Mouse (Mus musculus): ENCODE results near the gene Sh3gl1. TPM values are rescaled to one million over a fixed set of nuclear protein-coding genes. Genes with fewer than 3 reads are reported as not detected.

The Sh3gl1 gene
- total RNA-seq, 2 experiments from 2014 or later, result 9.9 to 10.6 TPM

- DNase-seq, result peak in 1 of 2 experiments; percentile 15
- intact Hi-C loops (cut with DNase I), result no loop called here
Measured at GRCm38 (mm10) chr17:56023386-56023785, 13.0 kb downstream of the Sh3gl1 start.

- intact Hi-C loops (cut with DNase I), result no loop called here
- DNase-seq, result peak in 1 of 2 experiments; percentile 12
Measured at GRCm38 (mm10) chr17:56022989-56023290, 13.5 kb downstream of the Sh3gl1 start.

- intact Hi-C loops (cut with DNase I), result no loop called here
- no peak for DNase-seq
Measured at GRCm38 (mm10) chr17:56022131-56022988, 14.1 kb downstream of the Sh3gl1 start.

DNA sequence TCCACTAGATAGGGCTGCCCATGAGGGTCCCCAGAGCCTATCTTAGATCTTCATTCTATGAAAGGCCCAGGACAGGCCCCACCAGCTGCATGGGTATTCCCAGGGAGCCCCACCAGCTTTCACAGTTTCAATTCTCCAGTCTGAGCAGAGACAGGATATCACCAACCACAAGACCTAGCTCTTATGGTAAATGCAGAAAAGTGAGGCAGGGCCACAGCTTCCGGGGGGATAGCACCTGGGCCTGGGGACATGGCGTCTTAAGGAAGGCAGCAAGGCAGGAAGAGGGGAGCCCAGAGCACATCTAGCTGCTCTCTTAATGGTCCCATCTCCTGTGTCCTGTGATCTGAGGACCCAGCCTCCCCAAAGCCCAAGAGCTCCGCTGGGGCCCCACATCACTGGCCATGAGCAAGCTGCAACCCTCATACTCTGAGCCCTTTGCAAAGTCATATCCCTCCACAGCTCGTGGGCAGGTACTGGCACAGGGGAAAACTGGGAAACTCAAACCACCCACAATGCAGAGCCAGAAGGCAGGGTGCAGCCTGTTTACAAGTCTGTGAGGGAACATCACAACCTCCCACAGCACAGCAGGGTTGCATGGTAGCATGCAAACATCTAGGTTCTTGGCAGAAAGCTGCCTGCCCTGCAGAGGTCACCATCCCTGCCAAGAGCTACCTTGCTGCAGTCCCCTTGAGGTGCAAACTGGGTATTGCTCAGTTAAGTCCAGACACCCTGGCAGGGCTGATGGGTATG lies 15.1 kb downstream of the Sh3gl1 start:
- peak in 1 of 2 experiments; percentile 14 for DNase-seq
- intact Hi-C loops (cut with DNase I), result no loop called here

DNA sequence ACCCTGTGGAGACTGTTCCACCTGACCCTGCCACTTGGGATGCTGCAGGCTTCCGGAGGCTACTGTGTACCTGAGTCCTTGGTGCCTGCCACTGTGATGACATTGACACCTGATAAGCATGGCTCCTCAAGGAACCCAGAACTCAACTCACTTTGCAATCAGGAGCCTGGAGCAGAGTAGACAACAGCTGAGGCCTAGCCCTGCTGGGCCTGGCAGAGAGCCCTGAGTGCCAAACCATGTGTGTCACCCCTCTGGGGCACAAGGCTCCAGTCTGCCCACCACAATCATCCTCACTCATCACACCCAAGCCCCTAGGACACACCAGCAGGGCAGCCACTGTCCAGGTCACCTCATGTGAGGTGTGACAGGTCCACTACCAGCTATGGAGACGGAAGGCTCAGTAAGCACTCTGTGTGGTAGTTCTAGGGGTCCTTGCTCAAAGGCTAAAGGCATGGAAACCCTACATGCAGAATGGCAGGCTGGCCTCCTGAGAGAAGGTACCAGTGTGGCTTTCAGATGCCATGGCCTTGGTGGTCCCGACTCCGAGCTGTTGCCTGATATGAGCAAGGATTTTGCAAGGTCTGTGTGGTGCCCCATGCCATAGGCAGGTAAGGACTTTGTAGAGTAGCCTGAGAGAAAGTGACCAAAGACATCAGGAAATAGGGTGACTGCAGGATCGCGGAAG lies 15.9 kb downstream of the Sh3gl1 start:
- DNase-seq, result no peak
- intact Hi-C loops (cut with DNase I), result no loop called here

- DNase-seq, result peak in 1 of 2 experiments; percentile 23
- intact Hi-C loops (cut with DNase I), result no loop called here
Measured at GRCm38 (mm10) chr17:56018347-56019131, 17.9 kb downstream of the Sh3gl1 start.

GRCm38 (mm10) chr17:56017848-56018247 lies 18.6 kb downstream of the Sh3gl1 start:
- peak in 1 of 2 experiments; percentile 14 for DNase-seq
- intact Hi-C loops (cut with DNase I), result no loop called here

GRCm38 (mm10) chr17:56016793-56017785 lies 19.3 kb downstream of the Sh3gl1 start:
- no peak for DNase-seq
- intact Hi-C loops (cut with DNase I), result no loop called here

DNA sequence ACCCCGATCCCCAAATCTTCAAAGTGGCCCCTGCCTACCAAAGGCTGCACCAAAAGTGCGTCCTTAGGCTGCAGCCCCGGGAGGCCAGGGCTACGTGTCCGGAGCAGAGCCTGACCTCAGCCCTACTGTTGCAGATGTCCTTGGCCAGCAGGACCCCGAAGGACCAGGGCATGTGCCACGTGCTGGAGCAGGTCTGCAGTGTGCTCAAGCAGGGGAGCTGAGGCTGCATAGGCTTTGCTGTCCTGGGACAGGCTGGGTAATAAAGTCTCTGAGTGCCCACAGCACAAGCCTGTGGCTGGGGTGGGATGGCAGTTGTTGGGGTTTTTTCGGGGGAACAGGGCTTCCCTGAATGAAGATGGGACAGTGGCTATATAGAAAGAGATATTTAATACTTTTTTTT lies 20.1 kb downstream of the Sh3gl1 start:
- intact Hi-C loops (cut with DNase I), result no loop called here
- no peak for DNase-seq

- no peak for DNase-seq
- intact Hi-C loops (cut with DNase I), result no loop called here
Measured at GRCm38 (mm10) chr17:56015293-56015692, 21.1 kb downstream of the Sh3gl1 start.

- DNase-seq, result no peak
- intact Hi-C loops (cut with DNase I), result no loop called here
Measured at GRCm38 (mm10) chr17:56011441-56011840, 25.0 kb downstream of the Sh3gl1 start.

- intact Hi-C loops (cut with DNase I), result loop anchor here (1.0 kb wide), 1 partner anchor 35 kb away; no protein-coding TSS in a partner anchor
- DNase-seq, result peak; percentile 76 to 81
Measured at GRCm38 (mm10) chr17:56010681-56011080, 25.8 kb downstream of the Sh3gl1 start.

DNA sequence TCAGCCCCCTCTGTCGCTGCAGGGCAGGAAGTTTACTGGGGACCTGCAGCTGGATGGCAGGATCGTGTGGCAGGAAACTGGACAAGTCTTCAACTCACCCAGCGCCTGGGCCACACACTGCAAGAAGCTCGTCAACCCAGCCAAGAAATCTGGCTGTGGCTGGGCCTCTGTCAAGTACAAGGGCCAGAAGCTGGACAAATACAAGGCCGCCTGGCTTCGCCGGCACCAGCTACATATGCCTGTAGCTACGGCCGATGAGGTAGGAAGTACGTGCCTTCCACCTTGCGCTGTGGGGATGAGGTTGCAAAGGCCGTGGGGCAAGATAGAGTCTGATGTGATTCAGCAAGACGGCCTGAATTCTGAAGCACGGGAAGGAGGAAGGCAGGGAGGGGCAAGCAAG lies 26.2 kb downstream of the Sh3gl1 start:
- DNase-seq, result no peak
- intact Hi-C loops (cut with DNase I), result loop anchor here (1.0 kb wide), 1 partner anchor 35 kb away; no protein-coding TSS in a partner anchor

DNA sequence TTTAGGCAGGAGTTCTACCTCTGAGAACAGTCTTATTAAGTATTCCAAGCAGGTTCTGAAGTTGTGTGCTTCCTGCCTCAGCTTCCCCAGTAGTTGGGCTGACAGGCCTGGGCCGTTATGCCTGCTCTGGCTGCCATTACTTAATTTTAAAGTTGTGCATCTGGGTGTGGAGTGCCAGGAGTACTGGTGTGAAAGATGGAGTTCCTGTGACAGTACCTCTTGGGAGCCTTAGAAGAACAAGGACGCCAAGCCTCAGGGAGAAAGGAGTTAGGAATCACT lies 26.5 kb downstream of the Sh3gl1 start:
- no peak for DNase-seq
- intact Hi-C loops (cut with DNase I), result loop anchor here (1.0 kb wide), 1 partner anchor 35 kb away; no protein-coding TSS in a partner anchor

GRCm38 (mm10) chr17:56009088-56009961 lies 27.1 kb downstream of the Sh3gl1 start:
- DNase-seq, result peak; percentile 86 to 91
- intact Hi-C loops (cut with DNase I), result no loop called here

DNA sequence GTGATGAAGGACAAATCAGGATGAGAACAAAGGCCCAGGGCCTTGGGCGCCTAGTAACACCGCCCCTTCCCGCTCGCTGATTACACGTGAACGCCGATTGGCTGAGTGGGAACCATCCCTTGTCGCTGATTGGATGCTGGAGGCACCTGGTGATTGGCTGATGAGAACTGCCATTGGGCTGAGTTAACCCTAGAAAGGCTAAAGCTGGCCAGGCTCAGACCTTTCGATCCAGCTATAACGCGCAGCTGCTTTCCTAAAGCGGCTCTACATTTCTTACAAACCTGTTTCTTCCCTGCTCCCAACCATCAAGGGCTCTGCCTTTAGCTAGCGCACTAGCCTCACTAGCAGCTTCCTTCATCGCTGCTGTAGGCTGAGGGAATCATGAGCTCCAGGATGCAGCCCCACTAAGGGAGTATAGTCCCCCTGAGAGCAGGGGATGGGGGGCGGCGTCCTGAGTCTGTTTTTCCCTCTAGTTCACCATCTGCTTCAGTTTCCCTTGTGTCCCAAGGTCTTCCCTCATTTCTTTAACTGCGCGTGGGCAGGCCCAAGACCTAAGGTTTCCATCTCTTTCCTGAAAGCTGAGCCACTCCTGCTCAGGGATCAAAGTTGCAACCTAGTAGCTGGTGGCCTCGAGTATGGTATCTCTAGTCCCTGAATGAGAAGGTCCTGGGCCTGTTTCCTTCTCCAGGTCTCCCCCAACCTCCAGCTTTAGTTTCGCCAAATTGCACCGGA lies 27.9 kb downstream of the Sh3gl1 start:
- peak; percentile 81 to 90 for DNase-seq
- intact Hi-C loops (cut with DNase I), result no loop called here

Data from gastrocnemius, postnatal 36 days (tissue).